Mouse (Mus musculus) brain, embryonic 14.5 days (tissue): Measurements from ENCODE around the gene Fam227b. TPM values are rescaled to one million over a fixed set of nuclear protein-coding genes. Genes with fewer than 3 reads are reported as not detected.
A peak's percentile ranks its signal among the peaks of the same experiment; 100 is the strongest.

Experiments
- DNase-seq: peaks from one replicate; pipeline ENCODE4 v3.0.0-alpha.2; 2011; ENCODE audit warnings: low read depth
- CTCF ChIP-seq: fragments of 200-500 bp; IDR thresholded peaks from 2 replicates; pipeline ENCODE4 v1.5.1; 2012; ENCODE audit warnings: inconsistent platforms, mild to moderate bottlenecking, moderate library complexity, borderline replicate concordance; ENCODE audit not compliant: insufficient read depth, insufficient read length; ENCODE audit errors: extremely low read depth
- POLR2A ChIP-seq: fragments of 200-500 bp; IDR thresholded peaks from 2 replicates; pipeline ENCODE4 v1.6.1; 2012; ENCODE audit warnings: mild to moderate bottlenecking, inconsistent platforms, borderline replicate concordance; ENCODE audit not compliant: poor library complexity, insufficient read depth, insufficient read length, severe bottlenecking; ENCODE audit errors: extremely low read depth
- polyA plus RNA-seq: library from polyadenylated mRNA; depleted of rRNA; stranded (reverse); fragments of >200 nt; gene quantifications from 2 replicates; pipeline ENCODE4 v1.2.3, GENCODE M21; 2012; rRNA removed

Fam227b gene
- polyA plus RNA-seq, 1 experiment: not detected

DNA sequence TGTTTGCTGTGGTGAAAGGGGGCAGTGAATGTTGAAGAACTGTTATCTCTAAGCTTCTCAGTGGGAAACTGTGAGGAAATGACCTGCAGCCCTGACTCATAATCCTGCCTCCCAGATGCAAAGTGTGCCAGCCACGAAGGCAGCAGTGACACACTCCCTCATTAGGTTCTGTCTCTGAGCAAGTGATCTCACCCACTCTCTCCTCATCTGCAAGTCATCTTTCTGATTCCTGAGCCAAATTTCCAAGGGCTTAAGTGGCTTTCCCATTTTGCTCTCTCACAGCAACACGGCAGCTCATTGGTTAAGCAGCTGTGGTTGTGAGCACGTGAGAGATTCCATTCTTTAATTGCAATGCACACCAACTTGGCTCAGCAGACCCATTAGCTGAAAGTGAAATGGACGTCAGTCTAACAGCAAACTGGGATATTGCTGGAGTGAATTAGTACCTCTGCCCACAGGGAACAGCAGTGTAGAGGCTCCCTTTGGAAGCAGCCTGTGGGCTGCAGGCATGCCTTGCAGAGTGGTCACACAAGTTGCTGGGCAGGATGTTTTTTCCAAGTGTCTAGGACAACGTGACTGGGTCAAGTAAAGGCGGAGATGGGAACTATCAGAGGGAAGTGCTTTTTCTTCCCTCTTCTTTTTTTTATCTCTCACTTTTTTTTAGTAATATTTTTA is 210.6 kb downstream of the Fam227b start:
- no peak for TF ChIP-seq POLR2A
- no peak for TF ChIP-seq CTCF
- DNase-seq: peak; percentile 49

DNA sequence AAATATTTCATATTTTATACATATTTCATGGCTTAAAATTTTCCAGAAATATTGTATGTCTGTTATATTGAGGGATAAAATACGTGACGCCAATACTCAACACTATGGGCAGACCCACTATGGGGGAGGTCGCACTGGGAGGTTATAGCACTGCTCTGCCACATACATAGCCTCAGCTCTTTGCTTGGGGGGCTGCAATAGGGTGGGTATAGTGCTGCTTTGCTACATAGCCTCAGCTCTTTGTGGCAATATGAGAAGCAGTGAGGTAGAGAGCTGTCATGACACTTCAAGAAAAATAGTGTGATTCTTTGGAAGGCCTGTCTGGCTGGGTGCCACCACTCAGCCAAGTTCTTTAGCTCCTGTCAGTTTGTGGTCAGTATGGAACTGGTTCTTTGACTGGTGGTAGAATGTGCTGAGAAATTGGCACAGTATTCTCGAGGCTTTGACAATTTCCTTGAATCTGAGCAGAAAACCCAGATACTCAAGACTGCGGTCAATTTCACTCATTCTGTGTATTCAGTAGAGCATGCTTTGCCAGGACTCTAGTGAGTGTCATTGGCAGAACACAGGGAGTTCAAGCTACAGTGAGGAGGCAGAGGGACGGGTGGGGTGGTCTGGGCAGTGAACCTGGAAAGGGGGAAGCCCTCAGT is 212.7 kb downstream of the Fam227b start:
- no peak for TF ChIP-seq POLR2A
- peak; percentile 80 for DNase-seq

DNA sequence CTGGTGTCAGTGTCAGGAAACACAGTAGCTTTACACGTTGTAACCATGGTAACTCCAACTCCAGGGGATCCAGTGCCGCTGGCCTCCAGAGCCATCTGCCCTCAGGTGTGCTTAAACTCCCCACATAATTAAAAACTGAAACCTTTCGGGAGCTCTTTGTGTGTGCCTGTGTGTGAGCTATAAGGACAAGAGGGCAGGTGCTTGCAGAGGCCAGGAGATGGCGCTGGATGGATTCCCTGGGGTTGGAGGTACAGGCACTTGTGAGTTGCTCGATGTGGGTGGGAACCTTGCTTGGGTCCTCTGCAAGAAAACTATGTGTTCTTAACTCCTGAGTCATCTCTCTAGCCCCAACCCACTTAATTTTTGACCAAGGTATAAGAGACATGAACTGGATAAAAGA is 215.4 kb downstream of the Fam227b start:
- no peak for DNase-seq
- TF ChIP-seq CTCF (peak; percentile 8; the same call in 1 of the 2 replicates), POLR2A (no peak)

DNA sequence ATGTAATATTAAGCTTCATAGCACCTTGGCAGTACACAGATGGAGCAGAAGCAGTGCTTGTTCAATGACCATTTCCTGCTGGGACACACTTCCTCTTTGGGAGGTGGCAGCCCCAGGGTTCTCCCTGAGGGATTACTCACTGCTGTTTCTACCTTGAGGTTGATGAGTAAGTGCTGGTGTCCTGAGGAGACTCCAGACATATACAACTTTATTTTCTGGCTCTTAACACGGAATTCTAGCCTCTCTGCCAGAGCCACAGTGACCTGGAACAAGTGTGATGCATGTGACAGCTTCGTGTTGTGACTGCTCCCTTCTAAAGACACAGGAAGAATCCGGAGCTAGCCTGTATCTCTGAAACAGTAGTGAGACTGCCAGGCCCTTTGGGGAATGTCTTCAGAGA is 217.8 kb downstream of the Fam227b start:
- TF ChIP-seq POLR2A: no peak
- no peak for TF ChIP-seq CTCF
- no peak for DNase-seq

Other genes with a start within 250 kb of the Fam227b start
- gene Fgf7, start 117.3 kb downstream of the Fam227b start, polyA plus RNA-seq: 1.9 and 2.1 TPM in 2 replicates
- 10.3 and 11.2 TPM in 2 replicates for gene Dtwd1, start 137 bp upstream of the Fam227b start, polyA plus RNA-seq
- not detected in 2 replicates for gene Gm17555, start 63.1 kb upstream of the Fam227b start, polyA plus RNA-seq